Mouse (Mus musculus): ENCODE results near the gene Ccl19. TPM values are rescaled to one million over a fixed set of nuclear protein-coding genes. Genes with fewer than 3 reads are reported as not detected.

The Ccl19 gene
- polyA plus RNA-seq (2014; fragmentation: Illumina TruSeq; extraction: RNeasy Lipid Tissue Mini Kit (QIAGEN cat#74804); ENCODE audit: low replicate concordance), result not detected

DNA sequence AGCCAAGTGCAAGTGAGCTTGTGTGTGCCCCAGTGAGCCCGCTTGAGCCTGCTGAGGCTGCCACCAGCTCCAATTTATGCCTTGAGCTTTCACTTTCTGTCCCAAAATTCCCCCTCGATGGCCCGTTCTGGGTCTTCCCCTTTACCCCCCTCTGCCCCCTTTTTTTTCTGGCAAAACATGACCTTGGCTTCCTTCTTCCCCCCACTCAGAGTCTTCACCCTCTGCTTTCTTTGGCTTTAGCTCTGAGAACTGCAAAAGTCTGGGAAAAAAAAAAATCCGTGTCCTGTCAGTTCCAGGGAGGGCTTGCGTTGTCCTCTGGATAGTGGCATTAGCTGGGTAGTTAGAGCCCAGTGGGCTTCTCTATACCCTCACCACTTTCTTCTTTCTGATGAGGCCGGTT is at the start of gene Ccl19:
Gene Ccl19, minus strand, starts transcription at position 101 of the 400 bp plus-strand sequence.

GRCm38 (mm10) chr4:42773893-42774292 is 17.5 kb upstream of the Ccl19 start, which contains the start of gene Ccl21a:
TSS of gene Ccl21a (minus strand) at chr4:42773993.

DNA sequence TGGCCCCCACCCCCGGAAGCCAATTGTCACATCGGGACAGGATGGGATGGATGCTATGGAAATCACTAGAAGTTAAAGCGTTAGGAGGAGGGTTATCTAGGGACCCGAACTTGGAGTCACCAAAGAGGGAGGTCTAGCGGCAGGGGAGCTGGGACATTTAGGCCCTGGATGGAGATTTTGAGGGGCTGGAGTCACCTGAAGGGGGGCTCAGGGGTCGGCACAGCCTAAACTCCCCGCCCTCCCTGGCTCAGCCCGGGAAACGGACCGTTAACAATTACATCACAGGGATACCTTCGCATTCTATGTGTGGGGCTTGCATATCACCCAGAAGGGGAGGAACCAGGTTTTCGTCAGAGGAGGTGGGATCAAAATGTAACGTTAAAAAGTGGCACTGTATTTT is 21.1 kb downstream of the Ccl19 start, which contains the start of gene 4930578G10Rik:
Gene 4930578G10Rik, plus strand, starts transcription at position 301 of the 400 bp plus-strand sequence.

Other genes starting within 250 kb of the Ccl19 start
- gene Fam205a2, start 228.4 kb downstream of the Ccl19 start, polyA plus RNA-seq (2014; fragmentation: Illumina TruSeq; extraction: RNeasy Lipid Tissue Mini Kit (QIAGEN cat#74804); ENCODE audit: low replicate concordance), result not detected
- not detected for gene Gm10591, start 144.4 kb downstream of the Ccl19 start, polyA plus RNA-seq (2014; fragmentation: Illumina TruSeq; extraction: RNeasy Lipid Tissue Mini Kit (QIAGEN cat#74804); ENCODE audit: low replicate concordance)
- gene Gm2564, start 126.9 kb downstream of the Ccl19 start, polyA plus RNA-seq (2014; fragmentation: Illumina TruSeq; extraction: RNeasy Lipid Tissue Mini Kit (QIAGEN cat#74804); ENCODE audit: low replicate concordance), result not detected
- gene Ccl27b, start 101.3 kb downstream of the Ccl19 start, polyA plus RNA-seq (2014; fragmentation: Illumina TruSeq; extraction: RNeasy Lipid Tissue Mini Kit (QIAGEN cat#74804); ENCODE audit: low replicate concordance), result not detected
- not detected for gene Il11ra2, start 94.7 kb downstream of the Ccl19 start, polyA plus RNA-seq (2014; fragmentation: Illumina TruSeq; extraction: RNeasy Lipid Tissue Mini Kit (QIAGEN cat#74804); ENCODE audit: low replicate concordance)
- not detected for gene 4930578G10Rik, start 21.0 kb downstream of the Ccl19 start, polyA plus RNA-seq (2014; fragmentation: Illumina TruSeq; extraction: RNeasy Lipid Tissue Mini Kit (QIAGEN cat#74804); ENCODE audit: low replicate concordance)
- not detected for gene Ccl21a, start 17.4 kb upstream of the Ccl19 start, polyA plus RNA-seq (2014; fragmentation: Illumina TruSeq; extraction: RNeasy Lipid Tissue Mini Kit (QIAGEN cat#74804); ENCODE audit: low replicate concordance)
- gene Fam205a1, start 97.3 kb upstream of the Ccl19 start, polyA plus RNA-seq (2014; fragmentation: Illumina TruSeq; extraction: RNeasy Lipid Tissue Mini Kit (QIAGEN cat#74804); ENCODE audit: low replicate concordance), result not detected
- not detected for gene Gm12394, start 100.2 kb upstream of the Ccl19 start, polyA plus RNA-seq (2014; fragmentation: Illumina TruSeq; extraction: RNeasy Lipid Tissue Mini Kit (QIAGEN cat#74804); ENCODE audit: low replicate concordance)
- 0.26 TPM for gene Fam205c, start 117.7 kb upstream of the Ccl19 start, polyA plus RNA-seq (2014; fragmentation: Illumina TruSeq; extraction: RNeasy Lipid Tissue Mini Kit (QIAGEN cat#74804); ENCODE audit: low replicate concordance)
- 0.22 TPM for gene Phf24, start 160.1 kb upstream of the Ccl19 start, polyA plus RNA-seq (2014; fragmentation: Illumina TruSeq; extraction: RNeasy Lipid Tissue Mini Kit (QIAGEN cat#74804); ENCODE audit: low replicate concordance)
- 0.48 TPM for gene Dnajb5, start 193.2 kb upstream of the Ccl19 start, polyA plus RNA-seq (2014; fragmentation: Illumina TruSeq; extraction: RNeasy Lipid Tissue Mini Kit (QIAGEN cat#74804); ENCODE audit: low replicate concordance)
- not detected for gene 1700022I11Rik, start 213.0 kb upstream of the Ccl19 start, polyA plus RNA-seq (2014; fragmentation: Illumina TruSeq; extraction: RNeasy Lipid Tissue Mini Kit (QIAGEN cat#74804); ENCODE audit: low replicate concordance)
- gene Vcp, start 243.9 kb upstream of the Ccl19 start, polyA plus RNA-seq (2014; fragmentation: Illumina TruSeq; extraction: RNeasy Lipid Tissue Mini Kit (QIAGEN cat#74804); ENCODE audit: low replicate concordance), result 100 TPM